Mouse (Mus musculus) kidney, adult 2 months (tissue): ENCODE results near the gene Fchsd2. TPM values are rescaled to one million over a fixed set of nuclear protein-coding genes. Genes with fewer than 3 reads are reported as not detected.
A peak's percentile ranks its signal among the peaks of the same experiment; 100 is the strongest.
"Not testable (repeated sequence)": the region's sequence is repeated elsewhere in the genome, so short reads cannot be mapped to it uniquely, and the experiment has no call there.

Source experiments
- DNase-seq: peaks from one replicate; pipeline ENCODE4 v3.0.0; 2021
- H3K27ac ChIP-seq: fragments of 200-500 bp; 2 replicates; pipeline ENCODE4 v1.5.1; 2012; ENCODE audit warnings: low read depth, low read length, control low read depth, inconsistent platforms; ENCODE audit not compliant: insufficient read depth
- H3K27me3 ChIP-seq: fragments of 200-500 bp; replicated peaks from 2 replicates; pipeline ENCODE4 v1.6.1; 2012; ENCODE audit warnings: mild to moderate bottlenecking, moderate library complexity, low read length, inconsistent platforms; ENCODE audit not compliant: control insufficient read depth, insufficient read depth
- H3K36me3 ChIP-seq: fragments of 200-500 bp; 2 replicates; pipeline ENCODE4 v1.6.1; 2012; ENCODE audit warnings: mild to moderate bottlenecking, moderate library complexity, low read length, inconsistent platforms; ENCODE audit not compliant: control insufficient read depth, insufficient read depth
- H3K4me1 ChIP-seq: fragments of 200-500 bp; 2 replicates; pipeline ENCODE4 v1.6.1; 2011; ENCODE audit warnings: low read length; ENCODE audit not compliant: control insufficient read depth, insufficient read depth
- H3K4me3 ChIP-seq: fragments of 200-500 bp; 2 replicates; pipeline ENCODE4 v1.5.1; 2011; ENCODE audit warnings: mild to moderate bottlenecking, low read depth, low read length, control low read depth; ENCODE audit not compliant: insufficient read depth
- CTCF ChIP-seq: fragments of 200-500 bp; conservative IDR thresholded peaks from 2 replicates; pipeline ENCODE4 v1.5.1; 2011; ENCODE audit warnings: low read depth, mild to moderate bottlenecking, control low read depth, low read length, moderate library complexity, mixed read lengths; ENCODE audit not compliant: insufficient read depth, insufficient read length
- POLR2A ChIP-seq: fragments of 200-500 bp; IDR thresholded peaks from one replicate; pipeline ENCODE4 v1.6.1; 2011; ENCODE audit warnings: low read depth, low read length, control low read depth
- WGBS: fragments of 180-500 bp; shearing (Covaris S2); methylation state at CpG from one replicate; pipeline ENCODE4 v1.1.7; 2018; 5-methylcytosine and 5-hydroxymethylcytosine counted together
- polyA plus RNA-seq: library from polyadenylated mRNA; depleted of rRNA; stranded (reverse); fragments of >200 nt; gene quantifications from 2 replicates; pipeline ENCODE4 v1.2.3, GENCODE M21; 2012

The Fchsd2 gene
- polyA plus RNA-seq, 1 experiment: 7.1 TPM

GRCm38 (mm10) chr7:101133591-101133990 lies 40.9 kb downstream of the Fchsd2 start:
- no peak overlapping the region for H3K27ac ChIP-seq
- TF ChIP-seq CTCF: no peak
- no peak for TF ChIP-seq POLR2A
- 96% methylated on average over 2 of the region's 2 CpGs for WGBS
- DNase-seq: no peak
- H3K27me3 ChIP-seq: no peaks in the 10 kb centered on the region
- H3K36me3 ChIP-seq: no peaks in the 10 kb centered on the region
- peaks cover 6% of the 10 kb centered on the region for H3K4me1 ChIP-seq
- H3K4me3 ChIP-seq: no peak overlapping the region

- H3K36me3 ChIP-seq: no peaks in the 10 kb centered on the region
- no peak for TF ChIP-seq CTCF
- no peak for TF ChIP-seq POLR2A
- no peak overlapping the region for H3K27ac ChIP-seq
- H3K4me3 ChIP-seq: no peak overlapping the region
- no peak for DNase-seq
- peaks cover 4% of the 10 kb centered on the region for H3K4me1 ChIP-seq
- WGBS: 97% methylated on average over 2 of the region's 2 CpGs
- no peaks in the 10 kb centered on the region for H3K27me3 ChIP-seq
Measured at GRCm38 (mm10) chr7:101134117-101134516, 41.5 kb downstream of the Fchsd2 start.

- 27% methylated on average over 1 of the region's 1 CpGs for WGBS
- H3K27me3 ChIP-seq: no peaks in the 10 kb centered on the region
- TF ChIP-seq POLR2A (no peak), CTCF (no peak)
- H3K4me1 ChIP-seq: no peaks in the 10 kb centered on the region
- DNase-seq: no peak
- no peak overlapping the region for H3K27ac ChIP-seq
- H3K36me3 ChIP-seq: no peaks in the 10 kb centered on the region
- H3K4me3 ChIP-seq: no peak overlapping the region
Measured at GRCm38 (mm10) chr7:101138819-101139218, 46.2 kb downstream of the Fchsd2 start.

GRCm38 (mm10) chr7:101142907-101143306 lies 50.2 kb downstream of the Fchsd2 start:
- 51% methylated on average over 2 of the region's 2 CpGs for WGBS
- peak; percentile 42 for DNase-seq
- no peak overlapping the region for H3K27ac ChIP-seq

GRCm38 (mm10) chr7:101144222-101144621 lies 51.6 kb downstream of the Fchsd2 start:
- H3K4me3 ChIP-seq: no peak overlapping the region
- peaks cover 4% of the 10 kb centered on the region; the same call in 1 of the 2 replicates for H3K4me1 ChIP-seq
- no peak overlapping the region for H3K27ac ChIP-seq
- no peaks in the 10 kb centered on the region for H3K27me3 ChIP-seq
- DNase-seq: no peak
- 56% methylated on average over 2 of the region's 2 CpGs for WGBS
- H3K36me3 ChIP-seq: no peaks in the 10 kb centered on the region
- TF ChIP-seq CTCF (no peak), POLR2A (no peak)

More at GRCm38 (mm10) chr7:101142907-101143306, 50.2 kb downstream of the Fchsd2 start:
- TF ChIP-seq CTCF (no peak), POLR2A (no peak)
- Histone ChIP-seq H3K36me3 (no peaks in the 10 kb centered on the region), H3K27me3 (no peaks in the 10 kb centered on the region), H3K4me1 (peaks cover 4% of the 10 kb centered on the region; the same call in 1 of the 2 replicates), H3K4me3 (no peak overlapping the region)

- H3K27me3 ChIP-seq: no peaks in the 10 kb centered on the region
- TF ChIP-seq POLR2A: no peak
- TF ChIP-seq CTCF: no peak
- WGBS: 52% methylated on average over 3 of the region's 3 CpGs
- no peak overlapping the region for H3K4me3 ChIP-seq
- H3K27ac ChIP-seq: no peak overlapping the region
- H3K36me3 ChIP-seq: no peaks in the 10 kb centered on the region
- peak; percentile 21 for DNase-seq
- H3K4me1 ChIP-seq: peaks cover 4% of the 10 kb centered on the region; the same call in 1 of the 2 replicates
Measured at GRCm38 (mm10) chr7:101149039-101149438, 56.4 kb downstream of the Fchsd2 start.

- not testable (repeated sequence) for H3K4me3 ChIP-seq, H3K4me1 ChIP-seq, H3K36me3 ChIP-seq, H3K27me3 ChIP-seq, H3K27ac ChIP-seq, DNase-seq
- 95% methylated on average over 15 of the region's 15 CpGs for WGBS
Measured at GRCm38 (mm10) chr7:101154883-101155282, 62.2 kb downstream of the Fchsd2 start.

GRCm38 (mm10) chr7:101155284-101155683 lies 62.6 kb downstream of the Fchsd2 start:
- WGBS: 48% methylated on average over 3 of the region's 3 CpGs

More at GRCm38 (mm10) chr7:101155284-101155683, 62.6 kb downstream of the Fchsd2 start:
- no peaks in the 10 kb centered on the region; the same call in 1 of the 2 replicates for H3K4me1 ChIP-seq
- H3K4me3 ChIP-seq: no peak overlapping the region
- peak; percentile 56 for DNase-seq
- TF ChIP-seq CTCF: no peak
- no peak for TF ChIP-seq POLR2A
- H3K27me3 ChIP-seq: no peaks in the 10 kb centered on the region
- no peak overlapping the region for H3K27ac ChIP-seq
- no peaks in the 10 kb centered on the region for H3K36me3 ChIP-seq
